In the genomic region with DNA sequence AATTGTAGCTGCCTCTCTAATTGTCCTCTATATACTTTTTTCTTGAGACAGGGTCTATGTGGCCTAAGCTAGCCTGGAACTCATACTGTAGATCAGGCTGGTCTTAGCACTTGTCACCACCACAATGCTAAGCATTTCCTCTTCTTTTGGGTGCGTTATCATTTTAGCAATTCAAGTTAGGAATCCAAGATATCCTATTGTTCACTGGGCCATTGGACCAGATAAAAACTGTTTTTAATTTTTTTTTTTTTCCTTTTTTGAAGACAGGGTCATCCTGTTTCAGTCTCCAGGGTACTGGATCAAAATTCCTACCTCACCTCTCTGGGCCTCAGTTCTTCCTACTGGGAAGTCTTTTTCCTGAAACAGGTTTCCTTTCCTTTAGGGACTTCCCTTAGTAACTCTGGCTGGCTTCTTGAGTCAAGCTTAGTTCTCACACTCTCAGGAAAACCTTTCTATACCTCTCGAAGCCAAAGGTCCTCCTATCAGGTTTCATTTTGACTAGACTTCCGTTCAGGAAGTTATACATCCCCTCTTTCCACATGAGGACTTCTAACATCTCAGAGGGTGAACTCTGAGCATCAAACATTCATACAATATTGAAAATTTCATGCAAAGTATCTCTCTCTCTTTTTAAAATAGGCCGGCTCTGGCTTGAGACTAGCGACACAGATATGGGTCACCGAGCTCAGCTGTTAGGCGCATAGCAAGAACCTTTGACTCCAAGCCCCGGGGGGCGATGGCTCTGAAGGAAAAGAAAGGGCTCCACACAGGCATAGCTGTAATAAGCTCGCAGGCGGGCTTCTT, we compare ENCODE assay signal across 8 mouse cellular contexts. TPM values are rescaled to one million over a fixed set of nuclear protein-coding genes. Genes with fewer than 3 reads are reported as not detected.
DNase-seq lines count a peak whose midpoint lies in the region; ATAC-seq and TF ChIP-seq lines count a peak whose summit lies in the region.

No protein-coding gene starts in this region.

- peak overlapping the region; percentile 99 for H3K4me3 ChIP-seq in forebrain, embryonic 10.5 days
- H3K4me3 ChIP-seq in limb, embryonic 13.5 days: peak overlapping the region; percentile 99
- H3K4me3 ChIP-seq in stomach, postnatal 0 days (ENCODE audit: low read depth, low read length): peak overlapping the region; percentile 85

- peak overlapping the region; percentile 88 for H3K9ac ChIP-seq in limb, embryonic 13.5 days
- peak overlapping the region; percentile 81 for H3K9ac ChIP-seq in stomach, postnatal 0 days (ENCODE audit: low read length)

- H3K9me3 ChIP-seq in forebrain, embryonic 10.5 days: no peaks in the 10 kb centered on the region
- H3K9me3 ChIP-seq in limb, embryonic 13.5 days: no peaks in the 10 kb centered on the region
- H3K9me3 ChIP-seq in stomach, postnatal 0 days (ENCODE audit: control insufficient read depth, low read length): no peaks in the 10 kb centered on the region

- H3K27me3 ChIP-seq in forebrain, embryonic 10.5 days (ENCODE audit: poor library complexity, severe bottlenecking): no peaks in the 10 kb centered on the region
- H3K27me3 ChIP-seq in limb, embryonic 13.5 days: no peaks in the 10 kb centered on the region
- no peaks in the 10 kb centered on the region for H3K27me3 ChIP-seq in stomach, postnatal 0 days (ENCODE audit: control insufficient read depth, insufficient read depth, low read length)

- no peak for TF ChIP-seq CTCF in stomach, postnatal 0 days (IDR thresholded peaks at IDR 0.05; ENCODE audit: low read depth)

- DNase-seq in heart, adult 8-10 months (ENCODE audit: low spot score): peak; percentile 6
- no peak for DNase-seq in heart, postnatal 10 days
- no peak for DNase-seq in forebrain, embryonic 10.5 days (ENCODE audit: extremely low spot score, low spot score)
- no peak for DNase-seq in stomach, postnatal 0 days (ENCODE audit: low spot score)
- no peak for DNase-seq in gastrocnemius, postnatal 14 days
- no peak for DNase-seq in embryo, embryonic 11 days

- no peak for TF ChIP-seq EP300 in stomach, postnatal 0 days (optimal IDR thresholded peaks at IDR 0.05)

- peak overlapping the region; percentile 86 for H3K4me2 ChIP-seq in limb, embryonic 13.5 days (replicated peaks)
- peak overlapping the region; percentile 64 for H3K4me2 ChIP-seq in stomach, postnatal 0 days (replicated peaks; ENCODE audit: low read depth)

- H3K4me1 ChIP-seq in forebrain, embryonic 10.5 days: peaks cover 28% of the 10 kb centered on the region
- peaks cover 22% of the 10 kb centered on the region for H3K4me1 ChIP-seq in limb, embryonic 13.5 days
- H3K4me1 ChIP-seq in stomach, postnatal 0 days (replicated peaks; ENCODE audit: control insufficient read depth, insufficient read depth): no peaks in the 10 kb centered on the region

- peak; percentile 16 for ATAC-seq in CD4-positive, CD25-positive, alpha-beta regulatory T cell, adult 4 months
- no peak for ATAC-seq in limb, embryonic 13.5 days (ENCODE audit: low FRiP score, low read depth)
- no peak for ATAC-seq in stomach, postnatal 0 days (ENCODE audit: low FRiP score, low TSS enrichment)

- 6% methylated on average over 11 of the region's 11 CpGs for WGBS in forebrain, embryonic 10.5 days
- WGBS in limb, embryonic 13.5 days: 7% methylated on average over 11 of the region's 11 CpGs
- 4% methylated on average over 11 of the region's 11 CpGs for WGBS in stomach, postnatal 0 days

- peak overlapping the region; percentile 97 for H3K27ac ChIP-seq in forebrain, embryonic 10.5 days
- H3K27ac ChIP-seq in limb, embryonic 13.5 days: peak overlapping the region; percentile 89
- peak overlapping the region; percentile 96 for H3K27ac ChIP-seq in stomach, postnatal 0 days (replicated peaks)

- intact Hi-C loops in heart, postnatal 10 days (cut with DNase I): loop anchor here (1.0 to 10.0 kb wide), 2 partner anchors 23 to 112 kb away; a partner anchor contains a TSS
- intact Hi-C loops in gastrocnemius, postnatal 14 days (cut with DNase I; ENCODE audit: low total_unique reads): no loop called here

- peaks cover 35% of the 10 kb centered on the region for H3K36me3 ChIP-seq in forebrain, embryonic 10.5 days (replicated peaks)
- H3K36me3 ChIP-seq in limb, embryonic 13.5 days: peaks cover 14% of the 10 kb centered on the region
- no peaks in the 10 kb centered on the region for H3K36me3 ChIP-seq in stomach, postnatal 0 days (ENCODE audit: control insufficient read depth, insufficient read depth, low read length)

RNA-seq across cellular contexts. Expression of a gene that starts 0.6 kb away (rescaled TPM):
- 10 to 100 TPM; 18.9 to 20.5 (median 19.1) TPM for total RNA-seq in heart, adult 8-10 months (2022)
- total RNA-seq in heart, postnatal 10 days (2021): 10 to 100 TPM; 28.0 to 29.1 TPM
- 10 to 100 TPM; 56.3 to 76.4 TPM for polyA plus RNA-seq in CD4-positive, CD25-positive, alpha-beta regulatory T cell, adult 4 months (2017; shearing (Covaris generic))
- 67.2 and 71.4 TPM in 2 replicates for polyA plus RNA-seq in forebrain, embryonic 10.5 days (2016; fragmentation: Nextera tagmentation; extraction: Ambion mirVana)
- 102 and 111 TPM in 2 replicates for polyA plus RNA-seq in limb, embryonic 13.5 days (2015; fragmentation: Nextera tagmentation; extraction: Ambion mirVana)
- polyA plus RNA-seq in stomach, postnatal 0 days (2015; fragmentation: Nextera tagmentation; extraction: Ambion mirVana): 31.1 and 32.1 TPM in 2 replicates
- total RNA-seq in gastrocnemius, postnatal 14 days (2021): 10 to 100 TPM; 10.9 to 13.4 TPM

RNA-seq across cellular contexts. Expression of a gene that starts 0.9 kb away (rescaled TPM):
- total RNA-seq in heart, adult 8-10 months (2022): 10 to 100 TPM; 21.5 to 24.5 (median 23.2) TPM
- 10 to 100 TPM; 31.8 to 35.8 TPM for total RNA-seq in heart, postnatal 10 days (2021)
- polyA plus RNA-seq in CD4-positive, CD25-positive, alpha-beta regulatory T cell, adult 4 months (2017; shearing (Covaris generic)): 100 to 1,000 TPM in 1 of 2 experiments, 10 to 100 TPM in 1; 98.0 to 105 TPM
- polyA plus RNA-seq in forebrain, embryonic 10.5 days (2016; fragmentation: Nextera tagmentation; extraction: Ambion mirVana): 54.8 and 56.3 TPM in 2 replicates
- polyA plus RNA-seq in limb, embryonic 13.5 days (2015; fragmentation: Nextera tagmentation; extraction: Ambion mirVana): 60.8 and 62.9 TPM in 2 replicates
- 27.2 and 28.0 TPM in 2 replicates for polyA plus RNA-seq in stomach, postnatal 0 days (2015; fragmentation: Nextera tagmentation; extraction: Ambion mirVana)
- total RNA-seq in gastrocnemius, postnatal 14 days (2021): 10 to 100 TPM; 12.8 to 16.8 TPM

RNA-seq across cellular contexts. Expression of a gene that starts 23.0 kb away (rescaled TPM):
- 10 to 100 TPM; 22.2 to 26.1 (median 23.6) TPM for total RNA-seq in heart, adult 8-10 months (2022)
- 10 to 100 TPM; 25.8 to 26.7 TPM for total RNA-seq in heart, postnatal 10 days (2021)
- 100 to 1,000 TPM in 1 of 2 experiments, 10 to 100 TPM in 1; 88.9 to 110 TPM for polyA plus RNA-seq in CD4-positive, CD25-positive, alpha-beta regulatory T cell, adult 4 months (2017; shearing (Covaris generic))
- polyA plus RNA-seq in forebrain, embryonic 10.5 days (2016; fragmentation: Nextera tagmentation; extraction: Ambion mirVana): 48.4 and 49.7 TPM in 2 replicates
- 64.5 and 66.0 TPM in 2 replicates for polyA plus RNA-seq in limb, embryonic 13.5 days (2015; fragmentation: Nextera tagmentation; extraction: Ambion mirVana)
- 29.8 and 31.8 TPM in 2 replicates for polyA plus RNA-seq in stomach, postnatal 0 days (2015; fragmentation: Nextera tagmentation; extraction: Ambion mirVana)
- 10 to 100 TPM; 17.6 to 19.2 TPM for total RNA-seq in gastrocnemius, postnatal 14 days (2021)
